Mouse (Mus musculus): ENCODE measurements at regions not wholly inside any gene's neighbourhood (a gene's known extent, or its start where the extent isn't known, plus 50 kb on each side); places are given as distances from the start of the nearest gene placed in this dataset.
"Not testable (repeated sequence)": the region's sequence is repeated elsewhere in the genome, so short reads cannot be mapped to it uniquely, and the experiment has no call there.

DNA sequence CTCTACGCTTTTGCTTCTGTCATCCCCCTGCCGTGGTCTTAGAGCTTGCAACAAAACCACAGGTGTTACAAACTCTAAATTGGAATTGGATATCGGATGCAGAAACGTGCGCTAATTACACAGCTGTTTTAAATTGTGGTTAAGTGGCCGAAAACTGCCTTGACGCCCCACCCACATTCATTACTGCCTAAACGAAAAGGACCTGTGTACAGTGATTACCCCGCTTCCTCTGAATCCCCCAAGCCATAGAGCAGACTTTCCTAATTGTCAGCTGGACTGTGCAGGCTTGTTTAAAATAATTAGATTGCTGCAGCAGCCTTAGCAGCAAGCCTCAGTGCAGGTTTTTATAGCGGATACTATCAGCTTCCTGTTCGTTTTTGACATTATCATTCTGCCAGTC is 94.7 kb downstream of the Cxxc4 start:
- no peak for DNase-seq (ENCODE audit: low spot score in 2 of 2)

- peak in 1 of 2 experiments; percentile 11 for DNase-seq (ENCODE audit: low spot score in 2 of 2)
Measured at GRCm38 (mm10) chr3:134331499-134332153, 95.3 kb downstream of the Cxxc4 start.

GRCm38 (mm10) chr3:134339093-134339695 is 102.9 kb downstream of the Cxxc4 start:
- DNase-seq (ENCODE audit: low spot score in 2 of 2): not testable (repeated sequence)

GRCm38 (mm10) chr3:134365948-134366347 is 129.7 kb downstream of the Cxxc4 start:
- no peak for DNase-seq (ENCODE audit: low spot score in 2 of 2)

DNA sequence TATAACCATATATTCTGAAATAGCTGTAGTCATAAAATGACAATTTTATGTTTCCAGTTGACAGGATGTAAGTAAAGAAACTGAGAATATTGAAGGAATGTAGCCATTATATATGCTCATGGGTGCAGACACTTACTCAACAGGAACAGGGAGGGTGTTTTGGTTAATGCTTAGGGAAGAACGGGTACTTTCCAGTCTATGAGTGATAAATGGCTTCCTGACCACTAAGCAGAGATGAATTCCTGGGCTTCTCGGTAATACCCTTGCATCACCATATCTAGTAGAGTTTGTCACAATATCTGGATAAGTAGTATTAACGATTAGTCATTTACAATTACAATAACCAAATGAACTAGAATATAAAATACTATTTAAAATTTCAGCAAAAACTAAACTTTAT is 130.5 kb downstream of the Cxxc4 start:
- no peak for DNase-seq (ENCODE audit: low spot score in 2 of 2)

DNA sequence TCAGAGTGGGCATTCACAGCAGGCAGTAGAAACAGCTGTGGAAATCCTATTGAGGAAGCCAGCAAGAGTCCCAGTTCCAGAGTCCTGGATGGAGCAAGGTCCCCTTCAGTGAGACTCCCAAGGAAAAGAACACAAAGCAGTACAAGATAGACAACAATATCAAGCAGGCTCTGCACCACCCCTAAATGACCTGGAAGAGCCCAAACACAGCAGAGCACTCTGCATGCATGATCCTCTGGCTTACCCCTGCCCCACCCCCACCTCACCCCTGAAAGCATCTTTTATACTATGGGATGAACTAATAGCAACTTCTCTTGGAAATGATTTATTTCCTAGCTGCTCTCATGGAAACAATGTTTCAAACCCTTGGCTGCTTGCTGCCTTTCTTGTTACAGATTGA is 132.3 kb downstream of the Cxxc4 start:
- no peak for DNase-seq (ENCODE audit: low spot score in 2 of 2)

DNA sequence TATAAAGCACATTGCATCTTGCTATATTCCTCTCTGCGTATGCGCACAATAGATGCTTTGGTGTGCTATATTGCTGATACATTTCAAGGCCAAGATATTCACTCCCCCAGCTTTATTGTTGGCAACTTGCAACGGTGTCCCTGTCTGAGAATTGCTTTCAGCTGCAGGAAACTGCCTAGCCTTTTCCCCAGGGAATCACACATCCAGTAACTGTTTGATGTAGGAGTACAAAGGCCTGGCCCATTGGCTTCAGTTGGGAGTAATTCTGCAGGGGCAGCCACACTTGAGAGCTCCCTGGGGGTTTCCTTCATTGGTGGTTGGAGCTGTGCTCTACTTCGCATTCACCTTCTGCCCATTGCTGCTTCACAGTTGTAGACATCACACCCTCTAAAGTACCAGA is 132.8 kb downstream of the Cxxc4 start:
- DNase-seq (ENCODE audit: low spot score in 2 of 2): no peak

- no peak for DNase-seq (ENCODE audit: low spot score in 2 of 2)
Measured at GRCm38 (mm10) chr3:134379549-134379948, 143.3 kb downstream of the Cxxc4 start.

DNA sequence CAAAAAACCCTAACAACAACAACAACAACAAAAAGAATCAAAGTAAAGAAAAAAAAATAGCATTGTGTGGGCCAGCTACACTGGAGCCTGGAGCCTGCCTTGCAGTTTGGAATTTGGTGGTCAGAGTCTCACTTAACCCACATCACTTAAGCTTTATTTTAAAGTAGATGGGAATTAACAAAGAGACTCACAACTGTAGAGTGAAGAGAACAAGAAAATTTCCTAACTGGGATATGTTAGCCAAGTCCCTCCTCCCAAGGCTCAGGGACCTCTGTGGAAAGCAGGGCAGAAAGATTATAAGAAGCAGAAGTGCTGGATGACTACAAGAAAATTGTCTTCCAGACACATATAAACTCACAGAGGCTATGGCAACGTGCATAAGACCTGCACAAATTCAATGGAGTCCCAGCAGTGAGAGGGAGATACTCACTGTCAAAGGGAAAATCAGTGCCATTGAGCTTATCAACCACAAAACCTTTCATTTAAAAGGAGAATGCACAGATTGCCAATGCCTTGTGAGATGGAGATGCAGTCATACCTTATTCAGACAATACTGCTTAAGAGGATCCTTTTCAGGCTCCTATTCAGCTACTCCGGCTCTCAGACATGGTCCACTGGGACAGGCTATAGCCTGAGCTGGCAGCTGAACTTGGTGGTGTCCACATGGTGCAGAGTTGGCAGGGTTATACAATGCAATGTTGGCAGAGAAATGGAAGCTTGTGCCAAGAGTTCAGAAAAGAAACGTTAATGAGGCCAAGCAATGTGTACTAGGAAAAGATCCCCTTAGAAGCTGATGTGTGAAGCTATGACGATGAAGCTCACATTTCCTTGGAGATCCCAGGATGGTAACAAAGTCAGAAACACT is 154.4 kb downstream of the Cxxc4 start:
- DNase-seq (ENCODE audit: low spot score in 2 of 2): peak in 1 of 2 experiments; percentile 4

GRCm38 (mm10) chr3:134400395-134401090 is 164.3 kb downstream of the Cxxc4 start:
- DNase-seq (ENCODE audit: low spot score in 2 of 2): no peak

DNA sequence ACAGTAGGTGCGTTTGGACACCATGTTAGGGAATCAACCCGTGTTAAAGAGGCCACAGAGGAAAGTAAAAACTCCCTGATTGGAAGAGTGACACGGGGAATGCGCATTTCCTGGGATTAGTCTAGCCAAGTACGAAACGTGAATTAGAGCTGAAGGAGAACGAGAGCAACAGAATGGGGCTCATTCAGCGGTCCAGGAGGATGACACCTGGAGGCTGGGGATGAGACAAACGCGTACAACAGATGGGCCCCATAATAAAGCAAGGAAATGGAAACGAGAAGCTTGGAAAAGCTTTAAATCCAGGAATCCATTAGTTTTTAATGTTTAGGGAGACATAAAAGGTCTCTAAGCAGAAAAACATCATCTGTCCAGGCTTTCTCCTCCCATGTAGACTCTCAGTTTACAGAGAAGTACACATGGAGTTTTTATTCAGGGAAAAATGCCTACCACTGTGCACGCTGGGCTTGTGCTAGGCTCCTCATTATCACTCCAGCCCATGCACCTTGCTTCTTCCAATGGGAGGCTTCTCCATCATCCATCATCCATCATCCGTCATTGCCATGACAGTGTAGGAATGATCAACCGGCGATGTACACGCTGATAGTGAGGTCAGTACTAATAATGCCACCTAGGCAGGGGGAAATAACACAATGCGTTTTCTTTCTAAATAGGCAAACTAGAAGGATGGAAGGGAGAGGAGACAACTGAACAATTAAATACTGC is 179.5 kb downstream of the Cxxc4 start:
- DNase-seq (ENCODE audit: low spot score in 2 of 2): no peak

- no peak for DNase-seq (ENCODE audit: low spot score in 2 of 2)
Measured at GRCm38 (mm10) chr3:134427633-134428032, 191.3 kb downstream of the Cxxc4 start.

DNA sequence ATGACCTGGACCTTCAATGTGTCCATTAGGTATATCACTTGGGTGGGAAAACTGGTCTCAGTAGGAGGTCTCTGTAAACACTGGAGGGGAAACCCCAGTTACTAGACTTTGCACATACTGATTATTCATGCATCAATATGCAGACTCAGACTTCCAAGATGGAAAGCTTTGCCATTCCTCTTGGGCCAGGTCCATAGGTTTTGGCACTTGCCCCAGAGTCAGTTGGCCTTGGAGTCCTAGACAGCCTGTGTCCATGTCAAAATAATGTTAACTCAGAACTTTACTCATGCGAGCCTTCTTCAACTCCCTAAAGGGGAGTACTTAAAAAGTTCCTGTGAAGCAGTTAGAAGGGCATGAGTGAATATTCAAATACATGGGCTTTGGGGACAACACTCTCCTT is 230.3 kb downstream of the Cxxc4 start:
- no peak for DNase-seq (ENCODE audit: low spot score in 2 of 2)

- DNase-seq (ENCODE audit: low spot score in 2 of 2): no peak
Measured at GRCm38 (mm10) chr3:134487280-134487679, 251.0 kb downstream of the Cxxc4 start.

DNA sequence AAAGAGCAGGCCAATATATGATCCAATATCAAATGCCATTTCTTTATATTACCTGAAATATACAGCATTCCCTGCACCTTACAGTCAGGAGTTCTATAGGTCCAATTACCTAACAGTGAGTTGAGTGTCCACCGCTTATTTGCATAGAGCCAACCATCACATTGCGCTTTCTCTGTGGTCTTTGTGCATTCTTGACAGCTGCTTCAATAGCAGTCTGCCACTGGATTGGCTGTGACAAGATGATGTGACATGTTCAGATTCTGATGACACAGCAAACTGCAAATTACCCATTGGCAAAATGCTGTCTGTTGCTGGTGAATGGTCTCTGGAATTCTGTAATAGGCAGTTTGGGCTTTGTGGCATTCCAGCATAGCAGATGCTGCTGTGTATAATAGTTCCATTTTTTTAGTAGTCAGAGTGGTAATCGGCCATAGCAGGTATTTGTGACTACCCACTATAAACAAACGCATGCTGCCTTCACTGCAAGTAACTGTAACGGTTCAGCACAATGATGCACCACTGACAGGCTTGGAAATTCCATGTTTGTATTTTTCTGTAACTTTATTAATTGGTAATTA is 253.8 kb downstream of the Cxxc4 start:
- DNase-seq (ENCODE audit: low spot score in 2 of 2): no peak

DNA sequence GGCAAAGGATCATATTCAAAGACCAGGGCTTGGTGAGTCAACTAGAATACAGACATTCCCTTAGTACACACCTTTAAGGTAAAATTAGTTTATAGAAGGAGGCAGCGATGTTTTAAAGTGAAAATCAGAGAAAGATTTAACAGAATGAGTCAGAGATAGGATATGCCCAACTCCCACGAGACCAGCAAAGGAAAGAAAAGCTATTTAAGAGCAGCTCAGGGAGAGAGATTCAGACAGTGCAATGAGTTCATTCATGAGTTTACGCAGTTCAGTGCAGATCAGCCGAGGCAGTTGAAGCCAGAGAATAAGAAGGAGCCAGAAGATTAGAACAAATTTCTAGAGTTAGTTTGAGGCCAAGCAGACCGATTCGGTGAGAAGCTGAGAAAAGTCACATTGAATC is 273.4 kb downstream of the Cxxc4 start:
- no peak for DNase-seq (ENCODE audit: low spot score in 2 of 2)

DNA sequence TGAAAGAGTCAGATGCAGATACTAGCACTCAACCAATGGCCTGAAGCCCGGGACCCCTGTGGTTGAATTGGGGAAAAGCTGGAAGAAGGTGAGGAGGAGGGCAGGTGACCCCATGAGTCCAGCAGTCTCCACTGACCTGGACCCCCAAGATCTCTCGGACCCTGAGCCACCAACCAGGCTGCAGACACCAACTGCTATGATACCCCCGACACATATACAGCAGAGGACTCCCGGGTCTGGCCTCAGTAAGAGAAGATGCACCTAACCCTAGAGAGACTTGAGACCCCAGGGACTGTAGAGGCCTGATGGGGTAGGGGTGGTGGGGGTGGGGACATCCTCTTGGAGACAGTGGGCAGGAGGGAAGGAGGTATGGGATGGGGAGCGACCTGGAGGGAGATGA is 289.5 kb downstream of the Cxxc4 start:
- no peak for DNase-seq (ENCODE audit: low spot score in 2 of 2)

GRCm38 (mm10) chr3:134560144-134560543 is 268.7 kb upstream of the Tacr3 start:
- no peak for DNase-seq (ENCODE audit: low spot score in 2 of 2)

GRCm38 (mm10) chr3:134578759-134579158 is 250.0 kb upstream of the Tacr3 start:
- no peak for DNase-seq (ENCODE audit: low spot score in 2 of 2)

GRCm38 (mm10) chr3:134588630-134589029 is 240.2 kb upstream of the Tacr3 start:
- no peak for DNase-seq (ENCODE audit: low spot score in 2 of 2)

GRCm38 (mm10) chr3:134602919-134603318 is 225.9 kb upstream of the Tacr3 start:
- DNase-seq (ENCODE audit: low spot score in 2 of 2): no peak
